Mouse (Mus musculus): Measurements from ENCODE around the gene Wdcp.
"Not testable (repeated sequence)": the region's sequence is repeated elsewhere in the genome, so short reads cannot be mapped to it uniquely, and the experiment has no call there.

Wdcp gene

GRCm38 (mm10) chr12:4868924-4869323 is 25.8 kb downstream of the Wdcp start:
- no peak for DNase-seq (ENCODE audit: low read depth)

DNA sequence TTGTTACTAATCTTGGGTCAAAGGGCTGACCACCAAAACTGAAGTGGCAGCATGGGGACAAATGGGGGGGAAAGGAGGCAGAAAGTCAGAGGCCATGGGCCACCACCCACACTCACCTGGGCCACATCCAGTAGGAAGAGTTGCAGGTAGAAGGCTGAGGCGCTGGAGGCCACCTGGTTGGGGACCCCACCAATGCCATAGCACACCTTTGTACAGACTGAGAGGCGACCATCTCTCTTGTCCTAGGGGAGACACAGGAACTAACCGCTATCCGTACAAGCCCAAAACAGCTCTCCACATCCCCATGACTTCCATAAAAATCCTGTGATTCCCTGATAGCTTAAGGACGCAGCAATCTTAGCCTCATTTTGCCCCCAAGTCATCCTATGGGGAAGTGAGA is 28.2 kb downstream of the Wdcp start:
- no peak for DNase-seq (ENCODE audit: low read depth)

DNA sequence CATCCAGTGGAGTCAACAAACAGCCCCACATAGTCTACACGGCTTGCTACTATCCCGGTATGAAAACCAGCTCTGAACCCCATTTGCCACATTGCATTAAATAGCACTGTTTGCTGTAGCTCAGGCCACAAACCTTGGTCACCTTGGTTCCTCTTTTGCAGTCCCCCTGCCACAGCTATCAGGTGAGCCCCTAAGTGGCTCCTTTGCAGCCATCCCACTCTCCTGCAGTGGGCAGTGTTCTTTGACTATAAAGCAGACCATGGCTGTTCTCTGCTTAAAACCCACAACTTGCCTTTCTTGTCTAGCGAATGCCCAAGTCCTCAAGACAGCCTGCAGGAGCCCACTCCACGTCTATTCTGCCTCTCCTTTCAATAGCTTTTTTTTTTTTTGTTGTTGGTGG is 29.2 kb downstream of the Wdcp start:
- DNase-seq (ENCODE audit: low read depth): no peak

DNA sequence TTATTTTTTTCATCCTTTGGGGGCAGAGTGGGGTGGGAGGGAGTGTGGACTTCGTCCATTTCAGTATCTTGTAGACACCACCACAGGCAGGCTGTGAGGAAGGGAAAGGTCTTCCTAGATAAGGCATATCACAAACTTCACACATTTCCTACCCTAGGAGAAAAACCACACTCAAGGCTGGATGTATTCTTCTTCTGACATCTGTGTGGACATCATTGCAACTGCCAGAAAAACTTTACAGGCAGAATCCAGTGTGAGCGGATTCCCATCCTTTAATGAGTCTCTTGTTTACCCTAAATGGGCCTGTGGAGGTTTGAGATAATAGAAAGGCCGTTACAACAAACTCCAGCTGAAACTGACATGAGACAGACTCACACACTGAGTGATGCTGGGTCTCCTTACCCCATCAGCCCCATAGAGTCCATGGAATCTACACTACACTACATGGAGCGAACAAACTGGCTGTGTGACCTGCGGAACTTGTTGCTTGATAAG is 29.9 kb downstream of the Wdcp start:
- peak; percentile 82 for DNase-seq (ENCODE audit: low read depth)

GRCm38 (mm10) chr12:4873531-4873930 is 30.4 kb downstream of the Wdcp start:
- no peak for DNase-seq (ENCODE audit: low read depth)

GRCm38 (mm10) chr12:4874161-4874927 is 31.2 kb downstream of the Wdcp start, which contains the start of gene Mfsd2b:
TSS of gene Mfsd2b (minus strand) at chr12:4874359.
- DNase-seq (ENCODE audit: low read depth): peak; percentile 85

DNA sequence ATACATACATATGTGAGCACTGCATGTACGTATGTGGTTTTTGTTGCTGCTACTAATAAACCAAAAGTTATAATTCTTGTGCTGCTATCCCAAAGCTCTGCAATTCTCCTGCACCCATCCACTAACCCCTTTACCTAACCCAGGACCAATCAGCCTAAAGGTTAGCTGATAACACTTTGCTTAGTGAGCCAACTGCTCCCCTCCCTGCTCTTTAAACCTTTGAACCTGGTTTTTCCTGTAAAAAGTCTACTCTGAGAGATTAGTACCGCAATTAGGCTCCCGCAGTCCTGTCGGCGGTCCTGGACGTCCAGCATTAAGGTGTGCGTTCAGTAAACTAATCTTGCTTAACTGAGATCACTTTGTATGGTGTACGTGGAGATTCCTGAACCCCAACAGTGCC is 32.5 kb downstream of the Wdcp start:
- no peak for DNase-seq (ENCODE audit: low read depth)

DNA sequence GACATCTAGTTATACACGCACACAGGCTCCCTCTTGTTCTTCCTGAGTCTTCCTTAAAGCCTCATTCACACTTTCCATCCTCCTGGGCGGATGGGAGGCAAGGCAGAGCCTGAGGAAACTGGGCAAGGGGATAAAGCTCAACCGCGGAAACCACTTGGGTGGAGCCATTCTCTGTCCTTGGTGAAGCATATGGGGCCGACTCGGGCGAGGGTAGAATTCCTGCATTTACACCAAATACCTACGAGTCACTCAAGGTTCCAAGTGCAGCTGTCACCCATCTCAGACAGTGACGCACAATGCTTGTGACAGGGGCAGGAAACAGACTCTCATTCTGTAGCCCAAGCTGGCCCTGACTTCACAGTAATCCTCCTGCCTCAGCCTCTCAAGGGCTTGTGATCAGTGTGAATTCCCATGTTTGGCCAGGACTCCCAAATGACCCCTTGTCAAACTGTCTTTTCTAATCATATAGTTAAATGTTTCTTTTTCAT is 35.2 kb downstream of the Wdcp start:
- no peak for DNase-seq (ENCODE audit: low read depth)

GRCm38 (mm10) chr12:4879048-4879447 is 35.9 kb downstream of the Wdcp start:
- no peak for DNase-seq (ENCODE audit: low read depth)

DNA sequence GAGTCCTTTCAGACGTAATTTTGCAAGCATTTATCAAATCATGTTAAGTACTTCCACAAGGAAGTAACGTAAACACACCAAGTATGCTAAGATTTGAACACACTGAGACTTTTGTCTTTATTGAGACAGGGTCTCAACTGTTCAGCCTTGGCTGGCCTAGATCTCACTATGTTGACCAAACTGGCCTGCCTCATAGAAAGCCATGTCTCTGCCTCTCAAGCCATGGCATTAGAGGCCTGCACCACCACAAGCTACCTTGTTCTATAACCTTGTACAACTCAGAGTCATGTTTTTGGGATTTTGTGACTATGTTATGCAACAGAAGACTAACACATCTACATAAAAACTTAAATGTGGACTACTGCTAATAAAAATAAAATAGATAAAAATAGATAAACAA is 39.0 kb downstream of the Wdcp start:
- DNase-seq (ENCODE audit: low read depth): no peak

DNA sequence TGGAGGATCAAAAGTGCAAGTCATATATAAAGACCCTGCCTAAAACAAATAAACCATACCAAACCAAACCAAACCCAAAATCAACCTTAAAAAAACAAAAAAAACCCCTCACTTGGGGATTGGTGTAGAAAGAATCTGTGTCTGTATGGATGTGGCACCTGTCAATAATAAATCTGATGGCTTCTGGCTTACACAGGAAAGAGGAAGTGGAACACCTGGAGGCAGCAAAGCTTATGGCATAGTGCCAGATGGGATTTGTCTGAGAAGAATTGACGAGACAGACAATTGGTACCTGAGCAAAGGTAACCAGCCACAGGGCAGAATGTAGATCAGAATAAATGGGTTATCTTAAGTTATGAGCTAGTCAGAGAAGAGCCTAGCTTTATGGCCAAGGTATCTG is 42.0 kb downstream of the Wdcp start:
- no peak for DNase-seq (ENCODE audit: low read depth)

GRCm38 (mm10) chr12:4886581-4886980 is 43.5 kb downstream of the Wdcp start:
- DNase-seq (ENCODE audit: low read depth): not testable (repeated sequence)

DNA sequence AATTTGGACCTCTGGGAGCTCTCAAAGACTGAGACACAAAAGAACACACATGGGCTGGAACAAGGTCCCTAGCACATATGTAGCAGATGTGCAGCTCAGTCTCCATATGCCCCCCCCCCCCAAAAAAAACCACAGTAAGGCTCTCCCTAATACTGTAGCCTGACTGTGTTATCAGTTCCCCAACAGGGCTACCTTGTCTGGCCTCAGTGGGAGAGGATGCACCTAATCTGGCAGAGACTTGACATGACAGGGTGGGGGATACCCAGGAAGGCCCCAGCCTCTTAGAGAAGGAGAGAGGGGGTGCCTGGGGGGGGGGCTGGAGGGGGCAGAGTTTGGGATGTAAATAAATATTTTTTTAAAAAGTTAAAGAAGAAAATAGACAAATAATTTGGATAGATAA is 45.6 kb downstream of the Wdcp start:
- DNase-seq (ENCODE audit: low read depth): no peak

- DNase-seq (ENCODE audit: low read depth): no peak
These were observed 46.1 kb downstream of the Wdcp start for GRCm38 (mm10) chr12:4889251-4889650.

DNA sequence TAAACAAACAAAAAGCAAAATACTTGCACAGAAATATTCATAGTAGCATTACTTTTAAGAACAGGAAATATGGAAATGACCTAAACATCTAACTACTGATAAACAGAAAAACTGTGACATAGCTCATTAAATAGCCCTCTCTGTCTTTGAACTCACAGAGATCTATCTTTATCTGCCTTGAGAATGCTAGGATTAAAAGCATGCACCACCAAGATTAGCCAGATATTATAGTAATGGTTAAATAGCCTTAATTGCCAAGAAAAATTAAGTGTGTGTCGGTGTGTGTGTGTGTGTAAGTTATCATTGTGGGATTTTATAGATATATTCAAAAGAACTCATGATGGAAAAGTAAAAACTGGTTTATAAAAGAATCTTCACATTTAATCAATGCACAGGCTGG is 46.8 kb downstream of the Wdcp start:
- no peak for DNase-seq (ENCODE audit: low read depth)

GRCm38 (mm10) chr12:4898024-4898423 is 54.9 kb downstream of the Wdcp start:
- no peak for DNase-seq (ENCODE audit: low read depth)

- DNase-seq (ENCODE audit: low read depth): no peak
These were observed 62.8 kb downstream of the Wdcp start for GRCm38 (mm10) chr12:4905946-4906345.

- DNase-seq (ENCODE audit: low read depth): no peak
These were observed 63.4 kb downstream of the Wdcp start for GRCm38 (mm10) chr12:4906476-4906875.

GRCm38 (mm10) chr12:4906951-4907906 is 64.1 kb downstream of the Wdcp start, which contains the start of gene Ubxn2a:
TSS of gene Ubxn2a (minus strand) at chr12:4907705.
- DNase-seq (ENCODE audit: low read depth): peak; percentile 86

DNA sequence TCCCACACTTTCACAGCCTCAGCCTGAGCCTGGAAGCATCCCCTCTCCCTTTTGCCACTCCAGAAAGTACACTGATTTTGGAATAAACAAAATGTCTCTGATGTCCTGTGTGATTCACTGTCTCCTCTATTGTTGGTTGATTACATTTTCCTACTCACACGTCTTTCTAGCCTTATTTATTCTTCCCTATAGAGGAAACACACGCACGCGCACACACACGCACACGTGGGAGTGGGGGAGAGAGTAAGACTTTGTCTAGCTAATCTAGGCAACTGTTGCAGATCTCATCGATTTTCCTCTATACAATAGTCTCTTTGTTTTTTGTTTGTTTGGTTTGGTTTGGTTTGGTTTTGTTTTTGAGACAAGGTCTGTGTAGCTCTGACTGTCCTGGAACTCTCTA is 65.3 kb downstream of the Wdcp start:
- no peak for DNase-seq (ENCODE audit: low read depth)

Measured in c-Kit-positive CD71-positive TER-119-negative erythroid progenitor cells, embryonic 14.5 days (primary cell).